Mouse (Mus musculus) heart, postnatal 0 days (tissue): Measurements from ENCODE around the gene Zfp958. TPM values are rescaled to one million over a fixed set of nuclear protein-coding genes. Genes with fewer than 3 reads are reported as not detected.
"Not testable (repeated sequence)": the region's sequence is repeated elsewhere in the genome, so short reads cannot be mapped to it uniquely, and the experiment has no call there.

Experiments
- ATAC-seq: fragments of 200-750 bp; cut with Nextera tagmentation; 2 replicates; pipeline ENCODE4 v1.8.0; 2017; ENCODE audit warnings: low read depth, moderate number of reproducible peaks, moderate library complexity; ENCODE audit not compliant: insufficient read depth
- DNase-seq: peaks from one replicate; pipeline ENCODE4 v3.0.0-alpha.2; 2016; ENCODE audit warnings: low spot score
- H3K27ac ChIP-seq: fragments of 300-500 bp; sonication (generic); 2 replicates; pipeline ENCODE4 v1.5.1; 2014; ENCODE audit warnings: low read depth, mild to moderate bottlenecking
- H3K27me3 ChIP-seq: fragments of 300-500 bp; sonication (generic); 2 replicates; pipeline ENCODE4 v1.6.1; 2014; ENCODE audit warnings: low read length, mixed read lengths; ENCODE audit not compliant: control insufficient read depth, insufficient read depth
- H3K36me3 ChIP-seq: fragments of 300-500 bp; sonication (generic); replicated peaks from 2 replicates; pipeline ENCODE4 v1.6.1; 2014; ENCODE audit warnings: low read length, mixed read lengths; ENCODE audit not compliant: control insufficient read depth, insufficient read depth
- H3K4me1 ChIP-seq: fragments of 300-500 bp; sonication (generic); 2 replicates; pipeline ENCODE4 v1.6.1; 2014; ENCODE audit warnings: antibody characterized with exemption; ENCODE audit not compliant: control insufficient read depth, insufficient read depth
- H3K4me2 ChIP-seq: fragments of 300-500 bp; sonication (generic); 2 replicates; pipeline ENCODE4 v1.6.1; 2014; ENCODE audit warnings: low read depth, mild to moderate bottlenecking, low read length, moderate library complexity
- H3K4me3 ChIP-seq: fragments of 300-500 bp; sonication (generic); 2 replicates; pipeline ENCODE4 v1.5.1; 2014; ENCODE audit warnings: low read depth, low read length
- H3K9ac ChIP-seq: fragments of 300-500 bp; sonication (generic); replicated peaks from 2 replicates; pipeline ENCODE4 v1.6.1; 2014; ENCODE audit warnings: low read depth, low read length, mixed read lengths
- H3K9me3 ChIP-seq: fragments of 300-500 bp; sonication (generic); replicated peaks from 2 replicates; pipeline ENCODE4 v1.6.1; 2016; ENCODE audit warnings: low read length; ENCODE audit not compliant: control insufficient read depth
- CTCF ChIP-seq: IDR thresholded peaks from 2 replicates; pipeline ENCODE4 v1.5.1; 2016; ENCODE audit warnings: antibody characterized with exemption, control low read depth, low read depth
- EP300 ChIP-seq: IDR thresholded peaks from 2 replicates; pipeline ENCODE4 v1.6.1; 2016; ENCODE audit warnings: antibody characterized with exemption, low read depth
- WGBS: fragments of 180-500 bp; shearing (Covaris S2); extraction: QIAGEN DNeasy Blood & Tissue Kit; methylation state at CpG from one replicate; pipeline ENCODE4 v1.1.7; 2014; 5-methylcytosine and 5-hydroxymethylcytosine counted together
- polyA plus RNA-seq: library from polyadenylated mRNA; unstranded; fragments of >200 nt; fragmentation: Nextera tagmentation; extraction: Ambion mirVana; gene quantifications from 2 replicates; pipeline ENCODE4 v1.2.1, GENCODE M21; 2015
- total RNA-seq: library from RNA; depleted of rRNA; stranded (reverse); fragments of >200 nt; gene quantifications from 2 replicates; pipeline ENCODE4 v1.2.3, GENCODE M21; 2014; ENCODE audit warnings: low replicate concordance

Zfp958 gene
- total and polyA plus RNA-seq, 2 experiments from 2014 or later: 6.7 to 10.1 TPM

- H3K9ac ChIP-seq: no peak overlapping the region
- no peaks in the 10 kb centered on the region for H3K4me1 ChIP-seq
- TF ChIP-seq CTCF (peak; percentile 74), EP300 (no peak)
- no peak overlapping the region for H3K27ac ChIP-seq
- H3K27me3 ChIP-seq: no peaks in the 10 kb centered on the region
- peak; percentile 75 for DNase-seq
- no peaks in the 10 kb centered on the region for H3K36me3 ChIP-seq
- ATAC-seq: no peak
- H3K9me3 ChIP-seq: no peaks in the 10 kb centered on the region
- H3K4me2 ChIP-seq: no peak overlapping the region
- WGBS: 32% methylated on average over 9 of the region's 9 CpGs
- no peak overlapping the region for H3K4me3 ChIP-seq
These were observed 24.6 kb upstream of the Zfp958 start for GRCm38 (mm10) chr8:4588165-4589000.

DNA sequence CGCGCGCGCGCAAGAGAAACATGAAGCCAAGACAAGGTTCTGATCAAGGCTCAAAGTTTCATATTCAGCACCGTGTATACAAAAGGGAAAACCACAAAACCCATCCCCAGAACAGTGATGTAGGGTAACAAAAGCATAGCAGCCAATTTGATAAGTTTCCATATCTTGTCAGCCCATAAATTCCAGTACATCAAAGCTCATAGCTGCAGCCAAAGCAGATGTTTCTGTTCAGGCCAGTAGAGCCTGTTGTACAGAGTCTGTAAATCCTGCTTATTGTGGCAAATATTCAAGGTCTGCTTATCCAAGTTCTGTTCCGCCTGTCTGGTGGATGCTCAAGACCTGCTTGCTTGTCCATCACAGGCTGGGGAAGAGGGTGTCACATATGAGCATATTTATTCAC lies 4.1 kb upstream of the Zfp958 start:
- Histone ChIP-seq H3K27me3 (no peaks in the 10 kb centered on the region), H3K4me3 (no peak overlapping the region), H3K36me3 (no peaks in the 10 kb centered on the region), H3K4me1 (peaks cover 4% of the 10 kb centered on the region), H3K9me3 (no peaks in the 10 kb centered on the region), H3K27ac (no peak overlapping the region), H3K9ac (no peak overlapping the region), H3K4me2 (no peak overlapping the region)
- no peak for DNase-seq
- no peak for TF ChIP-seq EP300
- no peak for TF ChIP-seq CTCF
- ATAC-seq: no peak
- 87% methylated on average over 7 of the region's 7 CpGs for WGBS

DNA sequence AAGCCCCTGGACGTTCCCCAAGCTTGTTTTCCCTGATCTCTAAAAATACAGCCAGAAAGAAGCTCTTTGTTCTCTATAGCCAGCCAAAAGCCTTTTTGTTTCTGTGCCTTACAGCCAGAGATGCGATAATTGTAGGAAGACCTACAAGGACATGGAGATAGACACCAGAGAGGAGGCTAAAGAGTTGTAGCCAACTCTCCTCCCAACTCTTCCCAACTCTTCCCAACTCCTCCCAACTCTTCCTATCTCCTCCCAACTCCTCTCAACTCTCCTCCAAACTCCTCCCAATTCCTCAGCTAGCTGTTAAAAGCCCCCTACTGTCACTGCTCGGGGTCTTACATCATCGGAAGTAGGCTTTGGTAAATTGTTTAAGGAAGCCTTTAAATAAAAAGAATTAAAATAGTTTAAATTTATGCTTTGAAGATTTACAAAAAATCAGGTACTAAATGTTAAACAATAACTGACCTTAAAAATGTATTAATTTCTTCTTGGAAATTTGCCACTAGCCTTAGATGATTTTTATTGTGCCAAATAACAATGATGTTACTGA lies 1.3 kb upstream of the Zfp958 start:
- not testable (repeated sequence) for H3K9me3 ChIP-seq, H3K27me3 ChIP-seq, H3K36me3 ChIP-seq, ATAC-seq, H3K4me2 ChIP-seq, H3K9ac ChIP-seq, H3K27ac ChIP-seq, H3K4me3 ChIP-seq, DNase-seq
- WGBS: 76% methylated on average over 4 of the region's 4 CpGs
- H3K4me1 ChIP-seq: peaks cover 14% of the 10 kb centered on the region

- Histone ChIP-seq H3K27me3 (no peaks in the 10 kb centered on the region), H3K4me2 (no peak overlapping the region), H3K4me3 (no peak overlapping the region), H3K9me3 (peaks cover 66% of the 10 kb centered on the region), H3K36me3 (peaks cover 57% of the 10 kb centered on the region), H3K4me1 (no peaks in the 10 kb centered on the region), H3K27ac (no peak overlapping the region), H3K9ac (no peak overlapping the region)
- DNase-seq (no peak), ATAC-seq (no peak)
- no peak for TF ChIP-seq EP300
- TF ChIP-seq CTCF: no peak
- WGBS: 100% methylated on average over 1 of the region's 1 CpGs
These were observed 14.4 kb downstream of the Zfp958 start for GRCm38 (mm10) chr8:4627349-4627748.

DNA sequence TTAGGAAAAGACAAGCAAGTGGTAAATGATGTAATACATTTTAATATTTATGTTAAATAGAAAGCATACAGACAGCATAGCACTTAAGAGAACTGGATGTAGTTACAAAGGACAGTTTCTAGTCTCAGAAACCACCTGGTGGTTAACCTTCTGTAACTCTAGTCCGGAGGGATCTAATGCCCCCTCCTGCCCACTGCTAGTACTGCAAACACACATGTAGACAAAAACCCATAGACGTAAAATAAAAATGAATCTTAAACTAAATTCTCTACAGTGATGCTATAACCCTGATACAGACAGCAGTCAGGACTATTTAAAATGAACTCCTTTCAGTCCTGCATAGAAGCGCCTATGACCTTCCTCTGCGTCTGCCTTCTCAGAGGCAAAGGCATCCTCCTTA lies 24.1 kb downstream of the Zfp958 start:
- 87% methylated on average over 4 of the region's 4 CpGs for WGBS
- no peak overlapping the region for H3K4me2 ChIP-seq
- H3K27me3 ChIP-seq: no peaks in the 10 kb centered on the region
- no peak overlapping the region for H3K9ac ChIP-seq
- H3K27ac ChIP-seq: no peak overlapping the region
- 0 out of 2 replicates have a peak, but pooled peaks cover 5% of the 10 kb centered on the region for H3K9me3 ChIP-seq
- DNase-seq (no peak), ATAC-seq (no peak)
- no peak overlapping the region for H3K4me3 ChIP-seq
- no peaks in the 10 kb centered on the region for H3K4me1 ChIP-seq
- no peak for TF ChIP-seq CTCF
- no peak for TF ChIP-seq EP300
- no peaks in the 10 kb centered on the region for H3K36me3 ChIP-seq

DNA sequence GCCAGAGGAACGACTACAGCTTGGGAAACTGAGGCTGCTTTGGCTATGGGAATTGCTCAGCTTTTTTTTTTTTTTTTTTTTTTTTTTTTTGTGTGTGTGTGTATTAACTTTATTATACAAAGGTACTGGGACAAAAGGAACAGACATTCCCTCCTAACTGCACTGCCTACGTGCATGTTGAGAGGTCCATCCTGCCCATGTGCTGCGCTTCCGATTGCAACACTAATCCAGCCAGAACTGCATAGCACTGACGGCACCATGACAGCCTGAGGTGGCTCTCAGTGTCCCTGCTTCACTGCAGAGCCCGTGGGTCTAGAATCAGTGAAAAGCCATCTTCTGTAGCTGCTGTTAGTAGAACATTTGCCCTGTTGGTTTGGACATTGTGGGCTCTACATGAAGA lies 30.0 kb downstream of the Zfp958 start:
- ATAC-seq, H3K4me2 ChIP-seq, H3K4me3 ChIP-seq, H3K36me3 ChIP-seq, DNase-seq, H3K27ac ChIP-seq, H3K4me1 ChIP-seq, H3K9me3 ChIP-seq, H3K27me3 ChIP-seq, H3K9ac ChIP-seq: not testable (repeated sequence)
- WGBS: 79% methylated on average over 6 of the region's 6 CpGs
